Mouse (Mus musculus) T-helper 17 cell (primary cell): ENCODE measurements around the gene Birc5.

Source experiments
- in situ Hi-C, 2 experiments: fragments of 300-600 bp; cut with MboI, MseI; formaldehyde crosslinking; loops; 1 replicate in 1 of 2; 2 replicates in 1 of 2; pipeline ENCODE4 v1.15.1; 2025; ENCODE audit warnings: high pct_unique_total_duplicates in 2 of 2

The Birc5 gene

GRCm38 (mm10) chr11:117881787-117882186, 32.7 kb downstream of the Birc5 start:
- in situ Hi-C loops = no loop called here

GRCm38 (mm10) chr11:117882208-117882607, 33.2 kb downstream of the Birc5 start:
- in situ Hi-C loops = no loop called here

GRCm38 (mm10) chr11:117886000-117886399, 36.9 kb downstream of the Birc5 start:
- in situ Hi-C loops = no loop called here

GRCm38 (mm10) chr11:117888168-117888852, 39.3 kb downstream of the Birc5 start:
- in situ Hi-C loops = no loop called here

- in situ Hi-C loops = no loop called here
Observed at GRCm38 (mm10) chr11:117888853-117889822, 40.1 kb downstream of the Birc5 start.

GRCm38 (mm10) chr11:117889887-117890340, 40.9 kb downstream of the Birc5 start:
- in situ Hi-C loops = no loop called here

GRCm38 (mm10) chr11:117890519-117891282, 41.6 kb downstream of the Birc5 start:
- in situ Hi-C loops = no loop called here

- in situ Hi-C loops = no loop called here
Observed at GRCm38 (mm10) chr11:117891581-117892175, 42.6 kb downstream of the Birc5 start.

GRCm38 (mm10) chr11:117892199-117892598, 43.1 kb downstream of the Birc5 start:
- in situ Hi-C loops = no loop called here

- in situ Hi-C loops = no loop called here
Observed at GRCm38 (mm10) chr11:117894676-117895075, 45.6 kb downstream of the Birc5 start.

GRCm38 (mm10) chr11:117896533-117896932, 47.5 kb downstream of the Birc5 start:
- in situ Hi-C loops = no loop called here

- in situ Hi-C loops = no loop called here
Observed at GRCm38 (mm10) chr11:117902282-117902681, 53.2 kb downstream of the Birc5 start.

GRCm38 (mm10) chr11:117904442-117904841, 55.4 kb downstream of the Birc5 start:
- in situ Hi-C loops = no loop called here
